Mouse (Mus musculus): ENCODE measurements around the gene Prrx2. TPM values are rescaled to one million over a fixed set of nuclear protein-coding genes. Genes with fewer than 3 reads are reported as not detected.

Prrx2 gene
- total and polyA plus RNA-seq, 2 experiments from 2014 or later = 4.4 to 5.1 TPM

GRCm38 (mm10) chr2:30875621-30876432 lies 41.1 kb downstream of the Prrx2 start:
- H3K9me3 ChIP-seq (ENCODE audit: low read length) = no peaks in the 10 kb centered on the region
- no peaks in the 10 kb centered on the region for H3K27me3 ChIP-seq (ENCODE audit: insufficient read depth, low read length)
- no peak overlapping the region for H3K27ac ChIP-seq (ENCODE audit: low read depth, low read length)
- TF ChIP-seq CTCF (IDR thresholded peaks at IDR 0.05) = no peak
- no peaks in the 10 kb centered on the region for H3K36me3 ChIP-seq (ENCODE audit: insufficient read depth, low read length)
- DNase-seq (ENCODE audit: low spot score) = peak; percentile 36
- H3K9ac ChIP-seq (replicated peaks; ENCODE audit: low read length, poor library complexity, severe bottlenecking) = no peak overlapping the region
- 49% methylated on average over 11 of the region's 11 CpGs for WGBS
- H3K4me1 ChIP-seq (ENCODE audit: insufficient read depth, low read length) = no peaks in the 10 kb centered on the region
- no peak overlapping the region for H3K4me2 ChIP-seq (ENCODE audit: low read depth, low read length, poor library complexity, severe bottlenecking)
- ATAC-seq (ENCODE audit: low FRiP score) = no peak
- H3K4me3 ChIP-seq (ENCODE audit: low read depth, low read length) = no peak overlapping the region

- H3K9ac ChIP-seq (replicated peaks; ENCODE audit: low read length, poor library complexity, severe bottlenecking) = no peak overlapping the region
- H3K27ac ChIP-seq (ENCODE audit: low read depth, low read length) = no peak overlapping the region
- no peak for TF ChIP-seq CTCF (IDR thresholded peaks at IDR 0.05)
- 92% methylated on average over 15 of the region's 15 CpGs for WGBS
- no peak for DNase-seq (ENCODE audit: low spot score)
- no peaks in the 10 kb centered on the region for H3K36me3 ChIP-seq (ENCODE audit: insufficient read depth, low read length)
- H3K9me3 ChIP-seq (ENCODE audit: low read length) = no peaks in the 10 kb centered on the region
- no peak overlapping the region for H3K4me3 ChIP-seq (ENCODE audit: low read depth, low read length)
- no peak overlapping the region for H3K4me2 ChIP-seq (ENCODE audit: low read depth, low read length, poor library complexity, severe bottlenecking)
- no peak for ATAC-seq (ENCODE audit: low FRiP score)
- H3K4me1 ChIP-seq (ENCODE audit: insufficient read depth, low read length) = no peaks in the 10 kb centered on the region
- H3K27me3 ChIP-seq (ENCODE audit: insufficient read depth, low read length) = no peaks in the 10 kb centered on the region
Observed at GRCm38 (mm10) chr2:30879481-30879880, 44.7 kb downstream of the Prrx2 start.

- Histone ChIP-seq H3K4me1 (ENCODE audit: insufficient read depth, low read length) (no peaks in the 10 kb centered on the region), H3K36me3 (ENCODE audit: insufficient read depth, low read length) (no peaks in the 10 kb centered on the region), H3K9me3 (ENCODE audit: low read length) (no peaks in the 10 kb centered on the region), H3K4me3 (ENCODE audit: low read depth, low read length) (no peak overlapping the region), H3K27ac (ENCODE audit: low read depth, low read length) (no peak overlapping the region), H3K9ac (replicated peaks; ENCODE audit: low read length, poor library complexity, severe bottlenecking) (no peak overlapping the region), H3K4me2 (ENCODE audit: low read depth, low read length, poor library complexity, severe bottlenecking) (no peak overlapping the region), H3K27me3 (ENCODE audit: insufficient read depth, low read length) (no peaks in the 10 kb centered on the region)
- ATAC-seq (ENCODE audit: low FRiP score) (no peak), DNase-seq (ENCODE audit: low spot score) (no peak)
- TF ChIP-seq CTCF (IDR thresholded peaks at IDR 0.05) = no peak
- 86% methylated on average over 7 of the region's 7 CpGs for WGBS
Observed at GRCm38 (mm10) chr2:30881215-30881614, 46.4 kb downstream of the Prrx2 start.

GRCm38 (mm10) chr2:30884852-30885373 lies 50.1 kb downstream of the Prrx2 start:
- Histone ChIP-seq H3K27me3 (ENCODE audit: insufficient read depth, low read length) (no peaks in the 10 kb centered on the region), H3K4me2 (ENCODE audit: low read depth, low read length, poor library complexity, severe bottlenecking) (no peak overlapping the region), H3K36me3 (ENCODE audit: insufficient read depth, low read length) (no peaks in the 10 kb centered on the region), H3K4me3 (ENCODE audit: low read depth, low read length) (no peak overlapping the region), H3K9ac (replicated peaks; ENCODE audit: low read length, poor library complexity, severe bottlenecking) (no peak overlapping the region), H3K4me1 (ENCODE audit: insufficient read depth, low read length) (no peaks in the 10 kb centered on the region), H3K27ac (ENCODE audit: low read depth, low read length) (no peak overlapping the region), H3K9me3 (ENCODE audit: low read length) (no peaks in the 10 kb centered on the region)
- no peak for DNase-seq (ENCODE audit: low spot score)
- peak; percentile 16; the same call in 1 of the 2 replicates for TF ChIP-seq CTCF (IDR thresholded peaks at IDR 0.05)
- 97% methylated on average over 4 of the region's 4 CpGs for WGBS
- ATAC-seq (ENCODE audit: low FRiP score) = no peak

- Histone ChIP-seq H3K36me3 (ENCODE audit: insufficient read depth, low read length) (no peaks in the 10 kb centered on the region), H3K4me1 (ENCODE audit: insufficient read depth, low read length) (no peaks in the 10 kb centered on the region), H3K9me3 (ENCODE audit: low read length) (no peaks in the 10 kb centered on the region), H3K4me3 (ENCODE audit: low read depth, low read length) (no peak overlapping the region), H3K4me2 (ENCODE audit: low read depth, low read length, poor library complexity, severe bottlenecking) (no peak overlapping the region), H3K9ac (replicated peaks; ENCODE audit: low read length, poor library complexity, severe bottlenecking) (no peak overlapping the region), H3K27ac (ENCODE audit: low read depth, low read length) (no peak overlapping the region), H3K27me3 (ENCODE audit: insufficient read depth, low read length) (no peaks in the 10 kb centered on the region)
- ATAC-seq (ENCODE audit: low FRiP score) (no peak), DNase-seq (ENCODE audit: low spot score) (peak; percentile 83)
- 44% methylated on average over 9 of the region's 9 CpGs for WGBS
- peak; percentile 5; the same call in 1 of the 2 replicates for TF ChIP-seq CTCF (IDR thresholded peaks at IDR 0.05)
Observed at GRCm38 (mm10) chr2:30885453-30886163, 50.8 kb downstream of the Prrx2 start.

GRCm38 (mm10) chr2:30891002-30891401 lies 56.2 kb downstream of the Prrx2 start:
- TF ChIP-seq CTCF (IDR thresholded peaks at IDR 0.05) = peak; percentile 83
- no peak overlapping the region for H3K4me3 ChIP-seq (ENCODE audit: low read depth, low read length)
- no peak for ATAC-seq (ENCODE audit: low FRiP score)
- 7% methylated on average over 3 of the region's 3 CpGs for WGBS
- H3K9me3 ChIP-seq (ENCODE audit: low read length) = no peaks in the 10 kb centered on the region
- no peaks in the 10 kb centered on the region for H3K4me1 ChIP-seq (ENCODE audit: insufficient read depth, low read length)
- H3K9ac ChIP-seq (replicated peaks; ENCODE audit: low read length, poor library complexity, severe bottlenecking) = no peak overlapping the region
- no peak overlapping the region for H3K4me2 ChIP-seq (ENCODE audit: low read depth, low read length, poor library complexity, severe bottlenecking)
- no peaks in the 10 kb centered on the region for H3K36me3 ChIP-seq (ENCODE audit: insufficient read depth, low read length)
- DNase-seq (ENCODE audit: low spot score) = peak; percentile 73
- H3K27ac ChIP-seq (ENCODE audit: low read depth, low read length) = no peak overlapping the region
- H3K27me3 ChIP-seq (ENCODE audit: insufficient read depth, low read length) = no peaks in the 10 kb centered on the region

All from midbrain, postnatal 0 days (tissue).